Mouse (Mus musculus): Measurements from ENCODE around the gene Ugt1a6b. TPM values are rescaled to one million over a fixed set of nuclear protein-coding genes. Genes with fewer than 3 reads are reported as not detected.

The Ugt1a6b gene
- total RNA-seq, 1 experiment, result 0.13 TPM

GRCm38 (mm10) chr1:88234248-88234610 is 131.2 kb downstream of the Ugt1a6b start:
- H3K27ac ChIP-seq (ENCODE audit: insufficient read depth, low read depth, low read length, poor library complexity, severe bottlenecking), result no peak overlapping the region
- no peak for DNase-seq (ENCODE audit: low read depth, low spot score)
- no peak for TF ChIP-seq CHD2 (IDR thresholded peaks at IDR 0.05; ENCODE audit: low read depth, low read length)
- no peak for TF ChIP-seq MAFK (IDR thresholded peaks at IDR 0.05; ENCODE audit: insufficient read depth, low read depth, low read length)
- no peak for TF ChIP-seq ZNF384 (IDR thresholded peaks at IDR 0.05; ENCODE audit: low read depth, low read length)
- TF ChIP-seq HCFC1 (IDR thresholded peaks at IDR 0.05; ENCODE audit: borderline replicate concordance, insufficient read depth, low read length), result no peak
- TF ChIP-seq ZC3H11A (IDR thresholded peaks at IDR 0.05; ENCODE audit: borderline replicate concordance, low read depth, low read length), result no peak
- H3K36me3 ChIP-seq (ENCODE audit: control insufficient read depth, insufficient read depth, low read length, poor library complexity, severe bottlenecking), result no peaks in the 10 kb centered on the region
- no peak overlapping the region for H3K9ac ChIP-seq (ENCODE audit: insufficient read depth, low read depth, low read length, poor library complexity, severe bottlenecking)
- H3K4me3 ChIP-seq (ENCODE audit: insufficient read depth in 1 of 2, low read depth in 1 of 2, low read length in 2 of 2, poor library complexity in 1 of 2, severe bottlenecking in 1 of 2), result no peak overlapping the region
- no peaks in the 10 kb centered on the region for H3K9me3 ChIP-seq (ENCODE audit: control insufficient read depth, insufficient read depth, low read depth, low read length)
- in situ Hi-C loops (cut with MboI; ENCODE audit: low sequenced_read_pairs in 2 of 2, unreplicated experiment in 2 of 2), result no loop called here
- H3K4me1 ChIP-seq (ENCODE audit: control insufficient read depth in 2 of 2, insufficient read depth in 2 of 2, low read length in 2 of 2, poor library complexity in 1 of 2), result no peaks in the 10 kb centered on the region

DNA sequence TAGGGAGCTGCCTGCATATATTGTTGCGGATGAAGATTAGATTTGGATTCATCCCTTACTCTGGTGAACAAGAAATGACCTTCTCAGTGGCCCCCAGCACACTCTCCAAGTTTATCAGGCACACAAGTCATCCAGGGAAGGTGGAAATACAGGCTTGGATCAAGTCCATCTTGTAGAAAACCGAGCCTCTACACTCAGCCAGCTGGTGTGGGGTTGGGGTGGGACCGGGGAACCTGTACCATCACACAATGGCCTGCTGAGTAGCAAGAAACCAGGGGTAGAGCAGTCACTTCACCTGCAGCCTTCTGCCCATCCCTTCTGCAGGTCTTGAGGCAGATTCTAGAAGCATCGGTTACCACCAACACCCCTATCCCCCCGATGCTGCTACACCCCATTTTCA is 131.6 kb downstream of the Ugt1a6b start:
- H3K4me3 ChIP-seq (ENCODE audit: insufficient read depth in 1 of 2, low read depth in 1 of 2, low read length in 2 of 2, poor library complexity in 1 of 2, severe bottlenecking in 1 of 2), result no peak overlapping the region
- H3K9me3 ChIP-seq (ENCODE audit: control insufficient read depth, insufficient read depth, low read depth, low read length), result no peaks in the 10 kb centered on the region
- H3K27ac ChIP-seq (ENCODE audit: insufficient read depth, low read depth, low read length, poor library complexity, severe bottlenecking), result no peak overlapping the region
- no peak overlapping the region for H3K9ac ChIP-seq (ENCODE audit: insufficient read depth, low read depth, low read length, poor library complexity, severe bottlenecking)
- no peak for DNase-seq (ENCODE audit: low read depth, low spot score)
- H3K36me3 ChIP-seq (ENCODE audit: control insufficient read depth, insufficient read depth, low read length, poor library complexity, severe bottlenecking), result no peaks in the 10 kb centered on the region
- no peaks in the 10 kb centered on the region for H3K4me1 ChIP-seq (ENCODE audit: control insufficient read depth in 2 of 2, insufficient read depth in 2 of 2, low read length in 2 of 2, poor library complexity in 1 of 2)
- in situ Hi-C loops (cut with MboI; ENCODE audit: low sequenced_read_pairs in 2 of 2, unreplicated experiment in 2 of 2), result no loop called here
- no peak for TF ChIP-seq ZNF384 (IDR thresholded peaks at IDR 0.05; ENCODE audit: low read depth, low read length)
- no peak for TF ChIP-seq CHD2 (IDR thresholded peaks at IDR 0.05; ENCODE audit: low read depth, low read length)
- TF ChIP-seq HCFC1 (IDR thresholded peaks at IDR 0.05; ENCODE audit: borderline replicate concordance, insufficient read depth, low read length), result no peak
- TF ChIP-seq MAFK (IDR thresholded peaks at IDR 0.05; ENCODE audit: insufficient read depth, low read depth, low read length), result no peak
- no peak for TF ChIP-seq ZC3H11A (IDR thresholded peaks at IDR 0.05; ENCODE audit: borderline replicate concordance, low read depth, low read length)

GRCm38 (mm10) chr1:88235046-88235893 is 132.2 kb downstream of the Ugt1a6b start:
- no peak overlapping the region for H3K9ac ChIP-seq (ENCODE audit: insufficient read depth, low read depth, low read length, poor library complexity, severe bottlenecking)
- H3K36me3 ChIP-seq (ENCODE audit: control insufficient read depth, insufficient read depth, low read length, poor library complexity, severe bottlenecking), result no peaks in the 10 kb centered on the region
- H3K4me3 ChIP-seq (ENCODE audit: insufficient read depth in 1 of 2, low read depth in 1 of 2, low read length in 2 of 2, poor library complexity in 1 of 2, severe bottlenecking in 1 of 2), result no peak overlapping the region
- in situ Hi-C loops (cut with MboI; ENCODE audit: low sequenced_read_pairs in 2 of 2, unreplicated experiment in 2 of 2), result no loop called here
- H3K27ac ChIP-seq (ENCODE audit: insufficient read depth, low read depth, low read length, poor library complexity, severe bottlenecking), result no peak overlapping the region; the same call in 1 of the 2 replicates
- no peak for DNase-seq (ENCODE audit: low read depth, low spot score)
- no peak for TF ChIP-seq ZNF384 (IDR thresholded peaks at IDR 0.05; ENCODE audit: low read depth, low read length)
- no peak for TF ChIP-seq MAFK (IDR thresholded peaks at IDR 0.05; ENCODE audit: insufficient read depth, low read depth, low read length)
- no peak for TF ChIP-seq ZC3H11A (IDR thresholded peaks at IDR 0.05; ENCODE audit: borderline replicate concordance, low read depth, low read length)
- no peak for TF ChIP-seq HCFC1 (IDR thresholded peaks at IDR 0.05; ENCODE audit: borderline replicate concordance, insufficient read depth, low read length)
- no peak for TF ChIP-seq CHD2 (IDR thresholded peaks at IDR 0.05; ENCODE audit: low read depth, low read length)
- H3K4me1 ChIP-seq (ENCODE audit: control insufficient read depth in 2 of 2, insufficient read depth in 2 of 2, low read length in 2 of 2, poor library complexity in 1 of 2), result no peaks in the 10 kb centered on the region
- no peaks in the 10 kb centered on the region for H3K9me3 ChIP-seq (ENCODE audit: control insufficient read depth, insufficient read depth, low read depth, low read length)

DNA sequence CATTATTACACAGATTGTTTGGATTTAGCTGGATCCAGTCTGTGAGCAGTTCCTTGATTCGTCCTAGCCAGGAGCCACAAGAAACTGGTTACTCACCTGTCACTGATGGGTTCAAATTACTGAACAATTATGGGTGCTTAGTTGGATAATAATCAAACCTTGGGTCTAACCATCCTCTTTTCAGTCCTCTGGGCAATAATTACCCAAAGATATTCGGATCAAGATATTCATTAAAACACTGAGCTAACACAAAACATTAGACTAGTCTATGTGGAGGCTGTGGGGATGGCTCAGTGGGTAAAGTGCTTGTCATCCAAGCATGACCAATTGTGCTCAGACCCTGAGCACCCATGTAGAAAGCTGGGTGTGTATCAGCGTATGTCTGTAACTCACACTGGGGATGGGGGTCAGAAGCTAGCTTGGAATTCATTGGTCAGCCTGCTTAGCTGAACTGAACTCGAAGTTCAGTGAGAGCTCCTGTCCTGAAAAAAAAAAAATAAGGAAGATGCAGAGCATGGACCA is 132.9 kb downstream of the Ugt1a6b start:
- Histone ChIP-seq H3K9ac (ENCODE audit: insufficient read depth, low read depth, low read length, poor library complexity, severe bottlenecking) (no peak overlapping the region), H3K4me3 (ENCODE audit: insufficient read depth in 1 of 2, low read depth in 1 of 2, low read length in 2 of 2, poor library complexity in 1 of 2, severe bottlenecking in 1 of 2) (no peak overlapping the region), H3K4me1 (ENCODE audit: control insufficient read depth in 2 of 2, insufficient read depth in 2 of 2, low read length in 2 of 2, poor library complexity in 1 of 2) (no peaks in the 10 kb centered on the region), H3K36me3 (ENCODE audit: control insufficient read depth, insufficient read depth, low read length, poor library complexity, severe bottlenecking) (no peaks in the 10 kb centered on the region), H3K9me3 (ENCODE audit: control insufficient read depth, insufficient read depth, low read depth, low read length) (no peaks in the 10 kb centered on the region), H3K27ac (ENCODE audit: insufficient read depth, low read depth, low read length, poor library complexity, severe bottlenecking) (no peak overlapping the region)
- TF ChIP-seq HCFC1 (IDR thresholded peaks at IDR 0.05; ENCODE audit: borderline replicate concordance, insufficient read depth, low read length), result no peak
- TF ChIP-seq ZC3H11A (IDR thresholded peaks at IDR 0.05; ENCODE audit: borderline replicate concordance, low read depth, low read length), result no peak
- TF ChIP-seq CHD2 (IDR thresholded peaks at IDR 0.05; ENCODE audit: low read depth, low read length), result no peak
- TF ChIP-seq ZNF384 (IDR thresholded peaks at IDR 0.05; ENCODE audit: low read depth, low read length), result no peak
- no peak for TF ChIP-seq MAFK (IDR thresholded peaks at IDR 0.05; ENCODE audit: insufficient read depth, low read depth, low read length)
- DNase-seq (ENCODE audit: low read depth, low spot score), result no peak
- in situ Hi-C loops (cut with MboI; ENCODE audit: low sequenced_read_pairs in 2 of 2, unreplicated experiment in 2 of 2), result no loop called here
